Mouse (Mus musculus): ENCODE results near the gene Dock2.

Gene Dock2

DNA sequence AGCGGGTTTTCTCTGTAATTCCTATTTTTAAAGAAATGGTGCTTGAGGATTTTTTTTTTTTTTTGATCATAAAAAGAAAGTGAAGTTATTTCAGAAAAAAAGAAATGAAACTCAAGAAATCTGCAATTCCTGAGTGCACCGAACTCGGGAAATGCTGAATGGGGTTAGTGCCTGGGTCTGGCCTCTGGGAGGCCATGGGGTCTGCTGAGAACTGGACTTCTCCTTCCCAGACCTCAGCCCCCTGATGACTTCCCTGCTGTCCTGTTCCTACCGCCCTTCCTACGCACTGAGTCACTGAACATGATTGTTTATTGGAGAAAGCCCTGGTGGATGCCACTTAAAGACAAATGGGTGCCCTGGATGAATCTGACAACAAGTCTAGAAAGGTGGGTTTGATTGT, 356.5 kb downstream of the Dock2 start:
- no peak for DNase-seq (ENCODE audit: low read depth, low spot score)

DNA sequence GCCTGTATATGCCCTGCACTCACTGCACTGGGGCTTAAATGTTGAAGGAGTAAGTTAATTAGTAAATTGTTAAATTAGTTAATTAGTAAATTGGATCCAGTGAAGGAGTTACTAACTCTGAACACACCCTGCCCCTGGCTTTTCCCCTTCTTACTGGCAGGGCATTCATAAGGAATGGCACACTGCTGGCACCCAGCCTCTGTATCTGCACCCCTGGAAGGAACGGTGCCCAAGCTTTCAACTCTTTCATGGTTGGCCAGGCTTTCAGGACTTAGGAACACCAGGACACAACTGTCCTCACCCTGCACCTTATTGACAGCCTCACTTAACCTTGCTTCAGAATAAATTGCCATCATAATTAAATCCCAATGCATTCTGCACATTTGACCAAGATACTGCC, 359.1 kb downstream of the Dock2 start:
- no peak for DNase-seq (ENCODE audit: low read depth, low spot score)

DNA sequence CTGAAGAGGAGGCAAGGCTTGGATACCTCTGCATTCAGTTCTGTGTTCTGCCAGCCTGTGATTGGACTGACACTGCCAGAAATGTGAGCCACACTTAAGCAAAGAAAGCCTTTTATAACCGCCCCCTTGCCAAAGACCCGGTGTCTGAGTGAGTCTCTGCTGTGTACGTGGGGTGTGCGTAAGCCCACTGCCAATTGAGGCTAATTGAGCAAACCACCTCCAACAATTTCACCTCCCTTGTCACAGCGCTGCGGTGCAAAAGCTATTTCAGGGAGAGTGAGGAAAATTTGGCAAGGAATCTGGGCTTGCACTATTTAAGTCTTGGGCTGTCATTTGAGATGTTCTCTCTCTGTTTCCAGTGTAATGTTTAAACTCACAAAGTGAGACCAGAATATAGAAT, 362.6 kb downstream of the Dock2 start:
- peak; percentile 89 for DNase-seq (ENCODE audit: low read depth, low spot score)

DNA sequence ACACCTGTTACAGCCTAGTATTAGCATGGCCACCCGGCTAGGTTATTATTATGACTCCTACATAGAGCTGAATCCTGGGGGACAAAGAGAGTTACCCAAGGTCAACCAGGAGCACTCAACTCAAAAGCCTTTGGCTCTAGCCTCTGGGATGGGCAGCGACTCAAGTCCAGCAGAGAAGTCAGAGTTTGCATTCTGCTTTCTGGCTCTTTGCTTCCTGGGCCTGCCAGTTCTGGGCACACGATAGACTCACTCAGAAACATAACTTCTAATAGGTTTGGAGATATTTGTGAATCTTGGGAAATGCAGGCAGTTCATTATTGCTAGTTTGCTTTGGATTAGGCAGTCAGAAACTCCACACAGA, 367.1 kb downstream of the Dock2 start:
- no peak for DNase-seq (ENCODE audit: low read depth, low spot score)

DNA sequence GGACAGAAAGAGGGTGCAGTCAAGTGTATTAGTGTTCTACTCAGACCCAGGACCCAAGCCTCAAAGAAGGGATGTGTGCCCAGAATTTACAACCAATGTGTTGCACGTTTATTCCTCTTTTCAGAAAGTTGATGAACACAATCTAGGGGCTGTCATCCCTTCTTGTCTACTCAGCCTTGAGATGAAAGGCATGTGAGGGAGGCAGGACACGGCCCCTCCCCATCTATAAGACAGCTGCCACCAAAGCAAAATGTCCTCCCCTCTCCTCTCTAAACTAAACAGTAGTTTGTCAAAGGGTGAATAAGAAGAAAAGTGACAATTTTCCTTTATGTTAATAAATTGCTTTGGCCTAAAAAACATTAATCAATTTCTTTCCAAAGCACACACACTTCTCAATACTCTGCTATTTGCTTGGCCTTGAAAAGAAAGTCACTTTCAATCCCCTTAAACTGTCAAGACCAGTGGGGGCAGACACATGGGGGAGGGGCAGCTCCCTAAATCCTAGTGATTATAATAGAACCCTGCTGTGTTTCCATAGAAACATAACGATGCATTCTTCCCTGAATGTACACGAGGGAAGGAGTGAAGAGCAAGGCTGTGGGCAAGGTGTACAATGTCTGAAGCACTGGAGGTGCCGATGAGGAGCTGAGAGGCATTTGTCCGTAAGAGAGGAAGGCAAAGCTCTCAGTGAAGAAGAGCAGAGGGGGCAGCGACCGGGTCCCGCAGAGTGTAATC, 367.6 kb downstream of the Dock2 start:
- no peak for DNase-seq (ENCODE audit: low read depth, low spot score)

DNA sequence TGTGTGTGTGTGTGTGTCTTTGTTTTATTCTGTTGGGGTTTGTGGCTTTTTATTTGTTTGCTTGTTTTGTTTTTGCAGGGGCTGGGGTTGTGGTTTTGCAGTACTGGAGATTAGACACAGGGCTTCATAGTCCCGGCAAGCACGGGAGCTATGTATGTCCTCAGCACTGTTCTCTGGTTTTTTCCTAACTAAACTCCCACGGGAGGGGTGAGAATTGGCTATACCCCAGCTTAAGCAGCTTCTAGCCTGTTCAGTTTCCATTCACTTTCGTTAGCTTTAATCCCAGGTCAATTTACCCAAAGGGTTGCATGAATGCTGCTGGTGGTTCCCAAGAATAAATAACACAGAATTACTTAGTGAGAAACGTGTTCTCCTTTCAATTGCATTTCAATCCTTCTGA, 376.8 kb downstream of the Dock2 start:
- DNase-seq (ENCODE audit: low read depth, low spot score): no peak

DNA sequence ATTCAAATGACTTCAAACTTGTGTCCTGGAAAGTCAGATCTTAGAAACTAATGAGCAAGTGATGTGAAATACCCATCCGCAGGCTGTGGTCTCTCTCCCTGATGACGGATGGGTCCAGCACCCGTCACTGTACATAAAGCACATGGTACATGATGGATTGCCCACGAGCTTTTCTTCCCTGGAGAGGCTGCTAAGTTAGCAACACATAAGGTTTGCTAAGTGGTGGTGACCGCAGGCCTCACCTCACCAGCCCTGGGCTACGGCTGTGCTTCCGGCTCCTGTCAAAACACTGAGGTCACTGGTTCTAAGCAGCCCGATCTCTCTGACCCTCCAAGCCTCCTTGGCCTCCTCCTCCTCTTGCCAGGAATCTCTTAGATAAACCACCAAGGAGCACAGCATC, 377.4 kb downstream of the Dock2 start:
- DNase-seq (ENCODE audit: low read depth, low spot score): no peak

DNA sequence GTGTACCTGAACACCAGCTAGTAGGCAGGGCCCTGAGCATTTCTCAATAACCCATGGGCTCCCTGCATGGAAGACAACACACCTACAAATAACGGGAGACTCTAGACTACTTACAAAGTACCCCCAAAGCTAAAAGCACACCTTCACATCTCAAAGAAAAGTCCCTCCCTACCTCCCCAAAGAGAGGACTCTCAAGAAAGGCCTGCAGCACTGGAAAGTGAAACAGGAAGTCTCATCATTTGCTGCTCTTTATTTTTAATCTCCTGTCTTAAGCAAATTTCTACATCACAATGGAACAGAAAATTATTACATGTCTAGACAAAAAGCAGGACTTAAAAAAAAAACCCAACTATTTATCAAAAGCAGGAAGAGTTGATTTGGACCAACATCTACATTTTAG, 378.4 kb downstream of the Dock2 start:
- no peak for DNase-seq (ENCODE audit: low read depth, low spot score)

DNA sequence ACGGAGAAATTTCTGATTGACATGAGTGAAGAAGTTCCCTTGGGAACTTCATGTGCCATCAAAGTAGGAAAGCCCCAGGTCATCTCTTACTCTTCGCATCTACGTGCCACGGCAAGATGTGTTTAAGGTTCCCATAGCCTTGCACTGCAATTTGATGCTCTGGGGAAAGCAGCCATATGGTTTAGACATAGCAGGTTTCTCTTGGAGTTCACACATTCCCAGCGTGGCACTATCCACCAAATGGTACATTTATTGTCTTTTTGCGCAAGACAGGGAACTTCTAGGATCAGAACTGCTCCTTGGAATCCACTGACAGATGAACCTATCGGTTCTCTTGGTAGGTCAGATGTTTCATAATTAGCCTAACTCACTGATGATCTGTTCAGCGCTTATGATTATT, 382.3 kb downstream of the Dock2 start:
- peak; percentile 26 for DNase-seq (ENCODE audit: low read depth, low spot score)

DNA sequence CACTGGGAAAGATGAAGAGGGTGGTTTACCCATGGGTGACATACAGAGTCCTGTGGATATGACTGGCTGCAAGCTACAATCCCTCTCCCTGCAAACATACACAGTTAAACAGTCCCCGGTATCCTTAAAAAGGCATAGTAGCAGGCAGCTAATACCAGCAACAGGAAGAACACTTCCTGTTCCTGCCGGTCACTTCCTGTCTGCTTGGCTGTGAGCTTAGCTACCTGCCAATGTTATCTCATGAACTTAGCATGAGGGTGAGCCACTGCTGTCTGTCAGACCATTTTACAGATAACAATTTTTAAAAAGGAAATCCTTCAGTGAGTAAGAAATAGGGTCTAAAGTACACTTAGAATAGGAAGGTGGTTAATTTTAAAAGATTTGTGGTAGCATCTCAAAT, 385.1 kb downstream of the Dock2 start:
- no peak for DNase-seq (ENCODE audit: low read depth, low spot score)

DNA sequence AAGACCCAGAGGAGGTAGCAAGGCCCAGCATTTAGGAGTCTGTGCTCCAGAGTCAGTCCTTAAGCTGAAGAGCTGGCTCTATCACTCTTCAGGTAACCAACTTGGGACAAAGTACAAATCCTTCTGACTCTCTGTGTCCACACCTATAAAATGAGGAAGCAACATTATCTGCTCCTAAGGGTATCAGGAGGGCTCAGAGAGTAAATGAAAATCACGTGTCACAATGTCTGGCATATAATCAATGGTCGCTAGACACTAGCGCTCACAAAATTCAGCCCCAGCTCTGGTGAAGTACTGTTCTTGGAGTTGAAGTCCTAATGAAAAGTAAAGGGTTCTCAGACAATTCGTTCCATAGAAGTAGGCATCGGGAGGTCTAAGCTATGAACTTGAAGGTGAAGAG, 386.0 kb downstream of the Dock2 start:
- no peak for DNase-seq (ENCODE audit: low read depth, low spot score)

DNA sequence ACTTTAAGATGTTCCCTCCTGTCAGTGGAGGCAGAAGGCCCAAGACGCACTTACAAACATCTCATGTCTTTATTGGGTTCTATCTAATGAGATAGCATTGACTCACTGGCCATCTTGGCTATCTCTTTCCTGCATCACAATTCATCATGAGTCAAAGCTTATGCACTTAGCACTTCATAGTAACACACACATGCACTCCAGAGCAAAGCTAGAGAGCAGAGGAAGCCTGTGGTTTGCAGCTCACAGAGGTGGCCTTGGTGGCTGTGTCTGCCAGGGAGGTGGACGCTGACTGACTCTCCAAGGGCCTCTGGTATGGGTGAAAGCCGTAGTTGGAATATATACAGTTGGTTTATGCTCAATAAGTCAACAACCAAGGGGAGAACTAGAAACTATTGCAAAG, 387.9 kb downstream of the Dock2 start:
- DNase-seq (ENCODE audit: low read depth, low spot score): no peak

DNA sequence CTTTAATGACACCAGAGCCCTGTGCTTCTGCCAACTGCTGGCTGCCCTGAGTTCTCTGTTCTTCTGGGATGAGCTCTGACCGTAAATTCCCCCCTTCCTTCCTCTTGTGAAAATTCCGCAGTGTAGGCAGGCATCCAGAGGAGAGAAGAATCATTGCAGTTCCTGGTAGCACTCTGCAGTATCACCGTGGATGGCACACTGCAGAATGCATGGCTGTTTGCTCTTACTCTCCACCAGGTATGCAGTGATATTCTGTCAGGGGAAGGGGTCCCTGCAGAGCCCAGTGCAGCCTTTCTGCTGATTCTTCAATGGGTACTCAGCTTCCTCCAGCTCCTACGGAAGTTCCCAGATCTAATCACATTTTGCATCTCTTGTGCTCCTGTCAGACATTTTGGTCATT, 391.6 kb downstream of the Dock2 start:
- no peak for DNase-seq (ENCODE audit: low read depth, low spot score)

DNA sequence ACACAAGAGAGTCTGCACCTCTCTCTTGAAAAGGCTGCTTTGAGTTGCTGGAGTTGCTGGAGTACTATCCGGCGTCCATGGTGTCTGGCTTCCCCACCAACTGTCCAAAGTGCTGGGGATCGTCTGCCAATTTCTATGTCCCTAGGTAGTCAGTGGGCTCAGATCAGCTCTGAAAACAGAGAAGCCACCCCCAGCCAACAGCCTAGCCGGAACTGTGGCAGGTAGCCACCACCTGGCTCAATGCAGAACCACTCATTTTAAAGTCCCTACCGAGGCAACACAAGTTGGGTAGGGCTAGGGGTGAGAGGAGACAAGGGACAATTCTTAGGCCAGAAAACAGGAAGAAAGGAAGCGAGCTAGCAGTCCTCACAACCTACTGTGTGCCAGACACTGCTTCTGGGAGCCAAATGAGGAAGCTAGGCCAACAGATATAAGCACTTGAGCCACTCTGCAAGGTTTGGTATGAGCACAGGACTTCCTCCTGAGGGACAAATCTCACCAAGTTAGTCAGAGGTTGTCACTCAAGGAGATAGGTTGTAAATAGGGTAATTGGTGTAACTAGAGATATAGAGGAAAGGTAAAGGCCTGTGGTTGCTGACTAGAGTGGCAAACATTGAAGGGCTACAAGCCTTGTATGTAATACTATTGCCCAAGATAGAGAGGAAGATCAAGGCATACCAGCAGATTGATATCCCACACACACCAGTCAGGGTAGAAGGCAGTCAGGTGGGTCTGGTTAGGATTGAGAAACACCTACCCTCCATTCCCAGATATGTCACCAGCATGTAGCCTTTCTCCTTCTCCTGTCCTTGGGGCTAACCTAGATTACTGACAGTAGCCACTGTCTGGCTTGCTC, 394.2 kb downstream of the Dock2 start:
- DNase-seq (ENCODE audit: low read depth, low spot score): no peak

DNA sequence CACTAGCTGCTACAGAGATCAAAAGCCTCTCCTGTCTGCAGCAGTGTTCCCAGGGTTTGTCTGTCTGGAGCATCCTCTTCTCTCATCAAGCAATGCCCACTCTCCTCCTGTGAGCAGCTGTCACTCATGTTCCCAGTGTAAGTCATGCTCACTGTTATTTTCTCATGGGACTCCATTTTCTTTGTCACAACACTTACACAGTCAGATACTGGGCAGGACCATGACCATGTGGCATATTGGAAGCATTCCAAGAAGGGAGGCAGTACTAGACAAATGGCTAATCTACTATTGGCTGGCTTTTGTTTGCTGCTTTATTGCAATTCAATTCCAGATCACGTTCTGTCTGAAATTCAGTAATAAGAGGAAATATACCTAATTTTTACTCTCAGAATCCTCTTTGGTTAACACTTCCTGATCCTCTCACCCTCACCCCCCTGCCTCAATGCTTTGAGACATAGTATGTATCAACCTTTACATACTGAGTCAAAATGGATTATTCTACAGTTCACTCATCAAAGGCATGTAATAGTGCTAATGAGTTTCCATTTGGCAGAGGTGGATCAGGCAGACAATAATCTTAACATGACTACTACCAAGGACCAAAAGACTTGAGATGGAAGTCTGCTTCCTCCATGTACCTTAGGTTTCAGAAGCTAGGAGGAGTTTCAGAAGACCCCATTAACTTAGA, 398.5 kb downstream of the Dock2 start:
- DNase-seq (ENCODE audit: low read depth, low spot score): no peak

DNA sequence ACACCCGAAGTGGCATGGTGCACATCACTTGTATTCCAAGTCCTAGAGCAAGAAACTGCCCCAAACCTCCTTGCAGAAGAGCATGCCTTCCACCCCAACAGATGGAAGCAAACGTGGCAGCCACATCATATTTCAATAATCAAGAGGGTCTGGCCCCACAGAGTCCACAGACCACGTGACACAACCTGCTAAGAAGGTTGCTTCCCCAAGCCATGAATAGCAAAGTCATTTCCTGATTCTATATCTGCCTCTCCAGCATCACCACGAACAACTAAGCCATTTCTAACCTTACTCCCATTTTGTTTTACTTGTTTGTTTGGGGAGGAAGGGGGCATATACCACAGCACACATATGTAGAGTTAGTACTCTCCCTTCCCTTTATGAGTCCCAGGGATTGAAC, 399.5 kb downstream of the Dock2 start:
- no peak for DNase-seq (ENCODE audit: low read depth, low spot score)

DNA sequence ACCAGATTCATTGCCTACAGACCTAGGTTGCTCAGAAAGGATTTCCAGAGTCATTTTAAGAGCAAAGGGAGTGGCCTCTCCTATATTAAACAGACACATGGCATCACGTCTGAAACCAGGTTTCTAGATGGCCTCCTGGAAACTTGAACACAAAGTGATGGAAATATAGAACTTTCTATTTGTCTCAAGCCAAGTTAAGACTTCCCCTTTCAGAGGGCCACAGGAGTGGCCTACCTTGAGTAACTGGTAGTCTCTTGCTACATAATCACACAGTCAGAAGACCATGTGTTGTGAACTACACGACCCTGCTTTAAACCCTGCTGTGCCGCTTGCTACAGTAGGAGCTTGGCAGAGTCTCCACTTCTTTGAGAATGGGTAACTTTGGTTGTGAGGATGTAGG, 400.2 kb downstream of the Dock2 start:
- no peak for DNase-seq (ENCODE audit: low read depth, low spot score)

DNA sequence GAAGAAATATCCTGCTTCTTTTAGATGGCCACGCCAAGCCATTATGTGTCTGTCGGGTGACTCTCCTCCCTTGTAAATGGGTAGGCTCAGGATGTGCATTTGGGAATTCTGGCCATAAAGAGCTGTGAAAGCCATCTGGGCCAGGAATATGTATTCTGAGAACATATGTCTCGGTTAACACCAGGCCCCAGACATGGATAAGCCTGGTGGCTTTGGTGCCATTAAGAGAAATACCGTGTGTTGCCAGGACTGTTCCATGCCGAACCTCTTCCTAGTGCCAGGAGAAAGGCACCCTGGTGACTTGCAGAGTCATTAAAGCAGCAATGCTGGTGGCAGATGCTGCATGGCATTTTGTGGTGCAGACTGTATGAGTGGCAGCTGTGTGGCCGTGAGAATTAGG, 406.0 kb downstream of the Dock2 start:
- DNase-seq (ENCODE audit: low read depth, low spot score): no peak

DNA sequence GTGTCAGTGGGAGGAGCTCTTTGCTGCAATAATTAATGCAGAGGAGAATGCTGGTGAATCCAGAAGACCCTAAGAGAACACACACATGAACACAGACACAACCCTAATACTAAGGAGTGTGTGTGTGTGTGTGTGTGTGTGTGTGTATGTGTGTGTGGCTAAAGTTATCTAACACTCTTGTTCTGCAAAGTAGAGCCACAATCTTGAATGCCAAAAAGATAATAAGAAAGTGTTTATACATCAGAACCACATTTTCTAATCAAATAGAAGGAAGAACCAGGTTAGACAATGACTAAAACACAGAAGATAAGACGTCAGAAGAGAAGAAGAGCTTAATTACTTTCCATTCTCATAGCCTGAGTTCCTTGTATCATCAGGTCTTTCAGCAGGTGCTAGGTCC, 408.1 kb downstream of the Dock2 start:
- no peak for DNase-seq (ENCODE audit: low read depth, low spot score)

DNA sequence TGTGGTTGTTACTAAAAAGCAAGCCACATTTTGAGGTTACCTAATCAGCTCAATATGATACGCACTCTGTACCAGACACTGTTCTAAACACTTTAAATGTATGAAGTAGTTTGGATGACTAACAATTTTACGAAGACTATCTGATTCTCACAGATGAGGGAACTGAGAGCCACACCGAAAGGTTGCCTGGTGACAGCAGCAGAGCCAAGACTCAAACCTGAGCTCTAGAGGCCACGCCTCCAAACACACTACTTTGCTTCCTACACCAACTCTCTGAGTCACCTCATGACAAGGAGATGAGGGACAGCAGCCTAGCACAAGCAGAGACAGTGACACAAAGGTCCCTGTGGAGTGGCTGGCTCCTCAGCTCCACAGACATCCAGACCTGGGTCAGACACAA, 411.5 kb downstream of the Dock2 start:
- no peak for DNase-seq (ENCODE audit: low read depth, low spot score)

DNA sequence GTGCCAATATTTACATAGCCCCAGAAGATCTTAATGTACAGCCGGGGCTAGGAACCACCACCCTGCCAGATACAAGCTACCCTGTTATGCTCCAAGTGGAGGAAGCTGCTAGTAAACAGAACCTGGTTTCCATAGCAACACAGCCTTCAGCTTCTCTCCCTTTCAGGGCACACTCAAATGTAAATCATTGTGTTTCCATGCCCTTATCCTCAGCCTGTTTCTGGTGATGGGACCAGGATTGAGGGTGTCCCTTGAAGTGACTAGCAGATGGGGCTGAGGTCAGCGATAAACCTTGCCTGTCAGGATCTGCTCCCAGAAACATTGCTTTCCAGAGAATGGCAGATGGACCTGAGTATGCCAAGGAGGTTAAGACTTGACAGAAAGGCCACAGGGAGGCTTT, 427.6 kb downstream of the Dock2 start:
- peak; percentile 11 for DNase-seq (ENCODE audit: low read depth, low spot score)

DNA sequence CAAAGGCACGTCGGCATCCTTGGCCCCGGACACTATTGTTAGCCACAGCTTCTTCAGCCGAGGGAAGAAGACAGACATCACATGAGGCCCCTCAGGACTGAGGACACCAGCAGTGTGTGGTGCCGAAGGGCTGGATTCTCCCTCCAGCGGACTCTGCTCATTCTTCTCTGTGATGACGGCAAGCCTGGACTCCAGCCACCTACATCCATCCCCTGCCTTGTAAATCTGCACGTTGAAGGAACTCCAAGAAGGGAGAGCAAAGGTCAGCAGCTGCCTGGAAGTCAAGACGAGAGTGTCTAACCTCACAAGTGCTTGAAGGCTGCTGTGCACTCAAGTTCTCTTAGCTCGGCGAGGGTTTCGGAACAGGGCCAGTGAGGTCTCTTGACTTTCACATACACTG, 428.3 kb downstream of the Dock2 start:
- DNase-seq (ENCODE audit: low read depth, low spot score): no peak

Measured in telencephalon, adult 2 months (tissue).